Mouse (Mus musculus) kidney, adult 2 months (tissue): ENCODE data around the gene Peak1.

Experiments
- CTCF ChIP-seq: fragments of 200-500 bp; conservative IDR thresholded peaks from 2 replicates; pipeline ENCODE4 v1.5.1; 2011; ENCODE audit warnings: low read depth, mild to moderate bottlenecking, control low read depth, low read length, moderate library complexity, mixed read lengths; ENCODE audit not compliant: insufficient read depth, insufficient read length
- POLR2A ChIP-seq: fragments of 200-500 bp; IDR thresholded peaks from one replicate; pipeline ENCODE4 v1.6.1; 2011; ENCODE audit warnings: low read depth, low read length, control low read depth

- TF ChIP-seq CTCF (0 out of 2 replicates have a peak, but pooled peaks have one; percentile 24), POLR2A (no peak)
These were observed 3.5 kb downstream of the Peak1 start for GRCm38 (mm10) chr9:56414322-56414721.
